Mouse (Mus musculus): ENCODE data around the gene Kif14.

GRCm38 (mm10) chr1:136563149-136563548, 97.0 kb downstream of the Kif14 start:
- TF ChIP-seq CTCF (IDR thresholded peaks at IDR 0.05) (no peak), EP300 (IDR thresholded peaks at IDR 0.05; ENCODE audit: insufficient read depth, low read depth, low read length) (no peak)

Measured in heart, adult 2 months (tissue).